Mouse (Mus musculus): Measurements from ENCODE around the gene Dennd1a.

DNA sequence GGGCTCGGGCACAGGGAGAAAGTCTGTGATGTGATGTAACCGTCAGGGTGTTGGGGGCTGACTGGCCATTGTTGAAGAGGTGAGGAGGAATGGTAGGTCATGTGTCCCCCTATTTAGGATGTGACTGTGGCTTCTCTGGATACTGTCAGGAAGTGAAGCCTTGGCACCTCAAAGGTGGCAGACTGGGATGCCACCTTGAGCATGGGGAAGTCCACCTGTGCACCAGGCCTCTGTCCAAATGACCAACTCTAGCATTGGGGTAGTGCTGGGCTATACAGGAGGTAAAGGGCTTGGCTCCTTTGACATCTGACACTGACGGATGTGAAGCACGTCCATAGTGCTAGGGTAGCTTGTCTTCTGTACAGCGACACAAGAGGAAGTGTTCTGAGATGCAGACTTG, 474.8 kb downstream of the Dennd1a start:
- no peak for TF ChIP-seq CTCF (IDR thresholded peaks at IDR 0.05; ENCODE audit: low read depth)
- TF ChIP-seq EP300 (IDR thresholded peaks at IDR 0.05; ENCODE audit: low read depth): no peak

Data from liver, postnatal 0 days (tissue).